Mouse (Mus musculus): ENCODE measurements around the gene Fntb.

The Fntb gene

GRCm38 (mm10) chr12:76889404-76890184 is 124.2 kb downstream of the Fntb start:
- no peak for DNase-seq (ENCODE audit: low spot score)

DNA sequence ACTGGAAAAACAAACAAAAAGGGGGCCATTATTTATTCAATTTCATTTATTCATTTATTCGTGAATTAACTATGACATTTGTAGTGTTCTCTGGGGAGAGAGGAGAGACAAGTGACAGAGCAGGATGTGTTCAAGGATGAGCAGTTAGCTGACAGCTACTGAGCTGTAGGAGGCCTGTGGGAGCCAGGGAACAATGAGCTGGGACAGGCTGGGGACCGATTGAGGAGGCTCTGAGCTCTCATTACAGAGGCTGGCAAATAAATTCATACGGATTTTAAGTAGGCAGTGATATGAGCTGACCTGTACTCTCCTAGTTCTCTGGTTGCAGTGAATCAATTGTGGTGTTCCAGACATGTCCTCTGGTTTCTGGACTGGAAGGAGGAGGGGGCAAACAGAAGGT is 125.8 kb downstream of the Fntb start:
- no peak for DNase-seq (ENCODE audit: low spot score)

DNA sequence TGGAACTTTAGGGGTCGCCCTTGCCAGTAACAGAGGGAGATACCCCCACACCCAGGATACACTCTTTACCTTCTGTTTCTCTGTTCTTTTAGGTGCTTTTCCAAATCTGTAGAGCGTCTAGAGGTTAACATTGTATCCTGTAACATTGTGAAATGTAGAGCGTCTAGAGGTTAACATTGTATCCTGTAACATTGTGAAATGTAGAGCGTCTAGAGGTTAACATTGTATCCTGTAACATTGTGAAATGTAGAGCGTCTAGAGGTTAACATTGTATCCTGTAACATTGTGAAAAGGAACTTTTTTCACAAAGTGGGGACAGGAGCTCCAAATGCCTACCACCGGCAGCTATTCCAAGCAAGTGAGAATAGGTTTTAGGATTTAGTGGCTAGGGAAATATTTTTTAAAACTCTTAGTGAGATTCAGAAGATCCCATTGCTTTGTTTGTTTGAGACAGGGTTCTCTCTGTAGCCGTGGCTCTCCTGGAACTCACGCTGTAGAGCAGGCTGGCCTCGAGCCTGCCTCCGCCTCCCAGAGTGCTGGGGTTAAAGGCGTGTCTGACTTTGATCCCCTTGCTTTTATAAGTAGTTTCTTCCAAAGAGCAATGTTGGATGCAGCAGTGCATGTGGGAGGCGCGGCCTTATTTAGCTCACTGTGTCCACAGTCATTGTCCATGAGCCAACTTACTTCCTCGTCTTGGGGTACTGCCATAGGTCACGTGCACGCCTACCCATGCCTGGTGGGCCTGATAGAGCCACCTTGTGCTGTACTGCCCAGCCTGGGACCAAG is 127.7 kb downstream of the Fntb start:
- DNase-seq (ENCODE audit: low spot score) = no peak

DNA sequence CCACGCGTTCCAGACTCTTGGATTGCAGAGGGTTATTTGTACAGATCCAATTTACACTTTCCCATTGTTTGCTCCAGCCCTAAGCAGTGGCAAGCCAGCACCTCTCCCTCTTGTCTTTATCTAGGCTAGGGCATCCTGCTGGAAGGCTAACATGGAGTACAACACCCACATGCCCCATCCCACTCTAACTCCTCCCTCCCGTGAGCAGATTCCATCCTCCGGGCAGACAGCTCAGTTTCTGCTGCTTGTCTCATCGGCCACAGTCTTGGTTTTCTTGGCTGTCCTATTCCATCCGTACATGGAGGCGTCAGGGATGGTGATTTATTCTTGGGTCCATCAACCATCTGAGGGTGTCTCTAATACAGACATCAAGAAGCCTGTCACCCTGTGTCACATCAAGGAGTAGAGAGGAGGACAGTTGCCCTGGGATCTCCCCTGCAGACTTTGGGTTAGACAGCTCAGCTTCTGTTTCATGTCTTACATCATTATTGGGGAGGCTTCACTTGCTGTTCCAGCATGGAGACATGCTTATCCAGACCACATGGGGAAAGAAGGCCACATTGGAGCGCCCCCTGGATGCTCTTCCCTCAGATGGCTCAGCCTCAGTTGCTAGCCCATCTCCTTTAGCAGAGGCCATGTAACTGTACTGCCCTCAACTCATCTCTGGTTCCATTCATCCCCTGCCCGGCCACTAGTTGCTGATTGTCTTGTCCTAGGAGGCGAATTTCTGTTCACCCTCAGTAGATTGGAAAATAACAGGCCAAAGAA is 129.6 kb downstream of the Fntb start:
- DNase-seq (ENCODE audit: low spot score) = no peak

DNA sequence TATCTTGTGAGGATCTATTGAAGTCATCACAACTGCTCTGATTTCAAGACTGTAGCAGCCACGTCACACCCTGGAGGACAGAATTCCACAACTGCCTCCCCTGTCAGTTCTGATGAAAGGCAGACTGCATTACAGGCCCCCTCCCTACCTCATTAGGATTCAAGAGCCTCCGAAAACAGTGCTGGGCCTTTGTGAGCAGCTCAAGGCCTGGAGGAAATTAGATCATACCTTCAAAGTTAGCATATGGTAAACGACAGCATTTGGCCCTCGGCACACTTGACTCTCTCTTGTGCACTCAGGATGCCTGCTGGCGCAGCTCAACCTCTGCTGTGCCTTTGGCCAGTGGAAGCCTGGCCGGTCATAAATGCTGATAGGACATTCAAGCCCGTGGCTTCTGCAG is 130.4 kb downstream of the Fntb start:
- DNase-seq (ENCODE audit: low spot score) = no peak

DNA sequence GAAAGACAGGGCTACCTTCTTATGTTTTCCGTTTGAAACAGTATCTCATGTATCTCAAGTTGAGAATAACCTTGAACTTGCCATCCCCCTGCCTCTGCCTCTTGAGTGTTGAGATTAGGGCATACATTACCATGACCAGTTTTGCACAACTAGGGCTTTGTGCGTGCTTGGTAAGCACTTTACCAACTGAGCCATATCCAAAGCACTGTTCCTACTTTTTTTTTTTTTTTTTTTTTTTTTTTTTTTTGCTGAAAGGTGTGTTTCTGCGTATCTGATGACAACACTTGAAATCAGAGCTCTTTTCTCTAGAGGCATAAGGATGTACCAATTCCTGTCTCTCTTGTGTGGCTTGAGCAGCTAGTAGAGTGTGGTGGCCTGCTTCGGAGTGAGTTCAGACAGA is 131.2 kb downstream of the Fntb start:
- no peak for DNase-seq (ENCODE audit: low spot score)

DNA sequence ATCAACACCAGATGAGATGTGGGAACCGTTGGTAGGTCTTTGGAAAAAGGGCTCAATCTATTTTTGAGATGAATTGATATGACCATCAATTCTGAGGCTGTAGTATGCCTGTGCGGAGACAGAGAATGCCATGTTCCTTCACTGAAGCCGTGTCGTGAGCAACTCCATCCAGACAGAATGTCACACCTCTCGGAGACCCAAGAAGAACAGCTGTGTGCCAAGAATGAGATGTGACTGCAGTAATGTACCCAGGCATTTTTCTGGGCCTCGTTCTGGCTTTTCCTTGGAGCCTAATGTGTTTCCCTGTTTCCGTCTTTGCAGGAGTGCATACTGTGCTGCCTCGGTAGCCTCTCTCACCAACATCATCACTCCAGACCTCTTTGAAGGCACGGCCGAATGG is 131.6 kb downstream of the Fntb start:
- no peak for DNase-seq (ENCODE audit: low spot score)

GRCm38 (mm10) chr12:76898141-76898540 is 132.8 kb downstream of the Fntb start:
- DNase-seq (ENCODE audit: low spot score) = no peak

DNA sequence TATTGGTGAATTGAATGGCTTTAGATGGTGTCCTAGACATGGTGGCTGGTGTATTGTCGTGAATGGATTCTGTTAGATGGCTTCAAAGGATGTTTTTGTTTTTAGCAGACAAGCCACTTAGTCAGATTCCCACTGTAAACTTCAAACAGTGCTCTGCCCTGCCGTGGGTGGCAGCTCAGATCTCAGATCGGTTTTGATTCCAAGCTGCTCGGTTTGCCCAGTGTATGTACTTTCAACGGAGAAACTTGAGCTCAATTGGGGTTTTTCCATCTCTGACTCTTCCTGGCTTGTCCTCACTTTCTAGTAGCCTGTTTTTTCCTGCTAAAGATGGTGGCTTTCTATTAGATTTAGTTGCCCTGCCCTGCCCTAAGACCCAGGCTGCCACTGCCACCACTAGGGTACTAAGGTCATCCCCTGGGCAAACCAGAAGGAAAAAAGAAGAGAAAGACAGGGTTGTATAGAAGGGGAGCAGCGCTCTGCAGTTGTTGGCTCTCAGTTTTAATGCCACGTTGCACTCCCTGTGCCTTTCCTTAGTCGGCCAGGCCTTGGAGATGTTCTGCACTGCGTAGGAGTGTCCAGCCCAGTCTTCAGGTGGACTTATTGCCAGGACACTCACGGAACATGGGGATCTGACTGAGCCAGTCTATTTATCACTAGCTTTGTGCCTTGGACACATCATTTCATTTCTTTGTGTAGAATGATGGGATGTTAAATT is 134.0 kb downstream of the Fntb start:
- DNase-seq (ENCODE audit: low spot score) = no peak

DNA sequence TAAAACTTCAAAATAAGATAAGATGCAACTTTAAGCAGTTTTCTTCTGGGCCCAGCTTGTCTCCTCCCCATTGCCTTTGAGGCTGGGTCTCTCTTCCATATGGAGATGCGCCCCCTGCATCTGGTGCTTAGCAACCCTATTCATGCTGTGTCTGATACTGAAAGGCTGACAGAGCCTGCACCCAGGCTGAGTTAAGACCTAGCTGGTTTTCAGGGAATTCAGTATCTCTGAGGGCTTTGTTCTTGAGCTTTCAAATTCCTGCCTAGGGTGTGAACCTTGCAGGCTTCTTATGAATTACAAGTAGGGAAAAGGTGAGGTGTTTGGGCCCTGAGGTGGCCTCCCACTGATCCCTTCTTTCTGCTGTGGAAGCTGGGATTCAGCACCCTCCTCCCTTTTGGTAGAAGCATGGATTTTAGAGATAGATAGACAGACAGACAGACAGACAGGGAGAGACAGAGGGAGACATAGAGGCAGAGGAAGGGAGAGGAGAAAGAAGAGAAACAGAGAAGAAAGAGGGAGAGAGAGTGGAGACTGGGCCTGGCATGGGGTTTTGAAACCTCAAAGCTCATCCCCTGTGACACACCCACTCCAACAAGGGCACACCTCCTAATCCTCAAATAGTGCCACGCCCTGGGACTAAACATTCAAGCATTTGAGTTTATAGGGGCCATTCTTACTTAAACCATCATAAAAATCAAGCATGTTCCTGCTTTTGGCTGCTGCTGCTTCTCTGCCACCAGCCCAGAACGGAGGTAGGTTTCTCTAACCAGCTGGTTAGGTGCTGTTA is 136.3 kb downstream of the Fntb start:
- no peak for DNase-seq (ENCODE audit: low spot score)

DNA sequence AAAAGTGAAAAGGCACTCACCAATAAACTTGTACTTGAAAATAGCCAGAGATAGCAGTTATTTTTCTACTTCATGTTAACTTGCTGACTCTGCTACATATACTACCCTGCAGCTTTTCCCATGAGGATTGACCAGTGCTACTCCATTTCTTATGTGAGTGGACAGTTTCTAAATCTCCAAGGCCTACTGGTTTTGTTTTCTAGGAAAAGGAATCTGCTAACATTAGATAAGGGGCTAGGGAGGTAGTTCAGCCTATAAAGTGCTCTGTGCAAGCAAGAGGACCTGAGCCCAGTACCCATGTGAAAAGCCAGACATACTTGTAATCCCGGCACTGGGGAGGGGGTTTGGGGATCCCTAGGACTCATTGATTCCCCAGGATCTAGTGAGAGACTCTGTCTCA is 140.9 kb downstream of the Fntb start:
- DNase-seq (ENCODE audit: low spot score) = no peak

GRCm38 (mm10) chr12:76909218-76909617 is 143.8 kb downstream of the Fntb start:
- DNase-seq (ENCODE audit: low spot score) = peak; percentile 63

GRCm38 (mm10) chr12:76910258-76910940 is 145.0 kb downstream of the Fntb start:
- peak; percentile 59 for DNase-seq (ENCODE audit: low spot score)

DNA sequence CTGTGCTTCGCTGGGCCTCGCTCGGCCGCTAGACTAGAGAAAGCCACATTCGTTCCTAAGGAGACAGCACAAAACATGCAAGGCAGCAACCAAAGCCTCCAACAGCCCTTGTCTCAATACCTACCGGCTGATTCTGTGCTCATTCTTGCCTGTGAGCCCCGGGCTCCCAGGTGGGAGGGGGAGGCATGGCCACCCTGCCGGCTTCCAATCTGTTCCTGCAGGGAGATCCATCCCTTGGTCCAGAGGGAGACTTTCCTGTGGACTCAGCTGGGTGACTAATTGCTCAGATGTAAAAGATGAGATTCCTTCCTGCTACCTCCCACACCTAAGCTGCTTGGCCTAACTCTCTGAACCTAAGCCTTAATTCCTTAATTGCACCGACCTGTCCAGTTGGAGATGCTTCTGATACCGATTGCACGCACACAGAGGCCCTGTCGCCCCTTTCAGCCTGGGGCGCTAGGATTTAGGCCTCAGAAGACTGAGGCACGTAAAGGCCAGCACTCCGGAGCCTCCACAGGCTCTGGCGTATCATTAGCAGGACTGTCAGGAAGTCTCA is 145.9 kb downstream of the Fntb start:
- DNase-seq (ENCODE audit: low spot score) = no peak

DNA sequence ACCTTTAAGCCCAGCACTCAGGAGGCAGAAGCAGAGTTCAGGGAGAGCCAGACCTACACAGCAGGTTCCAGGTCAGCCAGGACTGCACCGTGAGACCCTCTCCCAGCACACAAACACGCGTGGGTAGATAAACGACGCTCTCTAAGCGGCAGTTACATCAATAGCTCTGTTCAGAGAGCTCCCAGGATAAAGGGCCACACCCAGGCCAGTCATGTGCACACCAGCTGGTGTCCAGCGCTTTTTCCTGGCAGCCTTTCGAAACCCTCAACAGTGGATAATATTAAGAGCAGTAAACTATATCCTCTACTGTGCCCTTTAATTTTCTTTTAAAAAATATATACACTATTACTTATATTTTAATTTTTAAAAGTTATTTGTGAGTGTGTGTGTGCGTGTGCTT is 146.8 kb downstream of the Fntb start:
- no peak for DNase-seq (ENCODE audit: low spot score)

DNA sequence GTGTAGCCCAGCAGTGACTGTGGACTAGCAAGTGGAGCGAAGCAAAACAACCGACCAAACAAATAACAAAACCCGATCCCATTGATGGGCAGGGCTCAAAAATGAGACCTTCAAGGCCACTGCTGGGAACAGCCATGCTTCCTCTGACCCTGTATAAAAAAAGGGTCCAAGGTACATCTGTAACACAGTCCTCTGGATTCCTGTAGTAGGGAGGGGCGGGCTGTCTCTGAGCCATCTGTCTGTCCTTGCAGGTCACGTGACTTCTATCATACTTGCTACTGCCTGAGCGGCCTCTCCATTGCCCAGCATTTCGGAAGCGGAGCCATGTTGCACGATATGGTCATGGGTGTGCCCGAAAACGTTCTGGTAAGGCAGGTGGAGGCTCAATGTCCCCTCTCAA is 150.8 kb downstream of the Fntb start:
- DNase-seq (ENCODE audit: low spot score) = no peak

GRCm38 (mm10) chr12:76918113-76918512 is 152.7 kb downstream of the Fntb start:
- no peak for DNase-seq (ENCODE audit: low spot score)

DNA sequence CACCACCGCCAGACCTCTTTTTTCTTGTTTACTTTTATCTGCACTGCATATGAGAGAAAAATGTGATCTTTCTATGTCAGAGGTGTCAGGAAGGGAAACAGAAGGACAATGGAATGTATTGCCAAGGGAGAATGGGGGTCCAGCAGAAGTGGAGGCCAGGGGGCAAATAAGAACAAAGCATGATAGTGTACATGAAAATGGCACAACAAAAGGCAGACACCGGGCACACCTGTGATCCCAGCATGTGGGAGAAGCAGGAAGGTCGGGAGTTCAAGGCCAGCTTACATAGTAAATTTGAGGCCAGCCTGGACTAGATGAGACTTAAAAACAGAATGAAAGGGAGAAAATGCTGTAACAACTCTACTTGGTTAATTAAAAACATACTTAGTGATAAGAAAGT is 153.5 kb downstream of the Fntb start:
- DNase-seq (ENCODE audit: low spot score) = no peak

DNA sequence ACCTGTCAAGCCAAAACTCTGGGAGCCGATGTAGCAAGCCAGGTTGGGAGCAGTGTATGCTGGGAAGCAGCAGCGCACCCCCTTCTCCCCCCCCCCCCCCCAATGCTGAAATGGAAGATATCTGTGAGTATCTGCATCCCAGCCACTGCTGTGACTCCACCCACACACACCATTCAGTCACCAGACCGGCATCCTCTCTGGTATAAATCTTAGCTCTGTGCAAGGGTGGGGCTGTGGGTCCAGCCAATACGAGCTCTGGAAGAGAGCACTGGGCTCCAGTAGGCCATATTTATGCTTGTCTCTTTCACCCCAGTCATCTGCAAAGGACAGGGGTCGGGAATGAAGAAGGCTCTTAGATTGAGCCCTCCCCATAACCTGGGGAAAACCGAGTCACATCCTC is 155.0 kb downstream of the Fntb start:
- DNase-seq (ENCODE audit: low spot score) = no peak

GRCm38 (mm10) chr12:76920990-76921389 is 155.6 kb downstream of the Fntb start:
- no peak for DNase-seq (ENCODE audit: low spot score)
